Mouse (Mus musculus) forelimb bud, embryonic 11.5 days (tissue): ENCODE results near the gene Xk.
"Not testable (repeated sequence)": the region's sequence is repeated elsewhere in the genome, so short reads cannot be mapped to it uniquely, and the experiment has no call there.

Experiments used
- DNase-seq: peaks from one replicate; pipeline ENCODE4 v3.0.0-alpha.2; 2012; ENCODE audit warnings: low read depth, low spot score

Xk gene

DNA sequence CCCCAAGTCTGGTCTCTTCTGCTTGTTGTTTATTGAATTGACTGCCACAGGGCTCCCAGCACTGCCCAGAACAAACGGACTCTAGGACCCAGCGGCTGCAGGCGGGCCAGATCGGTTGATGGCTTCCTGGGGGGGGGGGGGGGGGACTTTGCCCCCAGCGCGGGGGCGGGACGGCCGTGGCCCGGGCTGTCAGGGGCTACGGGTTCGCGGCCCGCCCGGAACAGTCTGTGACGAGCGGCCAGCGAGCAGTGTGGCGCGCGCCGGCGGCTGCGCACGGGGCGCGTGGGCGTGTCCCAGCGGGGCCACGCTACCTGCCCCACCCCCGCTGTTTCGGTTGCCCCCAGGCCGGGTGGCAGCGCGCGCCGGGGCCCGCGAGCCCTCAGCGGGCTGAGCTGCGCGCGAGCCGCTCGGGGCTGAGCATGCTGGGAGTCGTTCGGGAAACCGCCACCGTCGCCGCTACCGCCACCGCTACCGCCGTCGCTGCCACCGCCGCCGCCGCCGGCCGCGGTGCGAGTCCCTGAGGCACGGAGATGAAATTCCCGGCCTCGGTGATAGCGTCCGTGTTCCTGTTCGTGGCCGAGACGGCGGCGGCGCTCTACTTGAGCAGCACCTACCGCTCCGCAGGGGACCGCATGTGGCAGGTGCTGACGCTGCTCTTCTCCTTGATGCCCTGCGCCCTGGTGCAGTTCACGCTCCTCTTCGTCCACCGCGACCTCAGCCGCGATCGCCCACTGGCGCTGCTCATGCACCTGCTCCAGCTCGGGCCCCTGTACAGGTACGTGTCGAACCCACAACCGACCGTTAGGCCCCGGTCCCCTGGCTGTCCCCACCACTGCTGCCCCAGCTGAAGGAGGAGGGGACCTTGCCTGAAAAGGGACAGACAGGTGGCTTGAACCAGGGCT is at the start of gene Xk:
TSS of gene Xk (plus strand) at position 297 of the 902 bp plus-strand sequence.
- DNase-seq = peak; percentile 30

- no peak for DNase-seq
These were observed 45.5 kb upstream of the Xk start for GRCm38 (mm10) chrX:9227105-9227504.

DNA sequence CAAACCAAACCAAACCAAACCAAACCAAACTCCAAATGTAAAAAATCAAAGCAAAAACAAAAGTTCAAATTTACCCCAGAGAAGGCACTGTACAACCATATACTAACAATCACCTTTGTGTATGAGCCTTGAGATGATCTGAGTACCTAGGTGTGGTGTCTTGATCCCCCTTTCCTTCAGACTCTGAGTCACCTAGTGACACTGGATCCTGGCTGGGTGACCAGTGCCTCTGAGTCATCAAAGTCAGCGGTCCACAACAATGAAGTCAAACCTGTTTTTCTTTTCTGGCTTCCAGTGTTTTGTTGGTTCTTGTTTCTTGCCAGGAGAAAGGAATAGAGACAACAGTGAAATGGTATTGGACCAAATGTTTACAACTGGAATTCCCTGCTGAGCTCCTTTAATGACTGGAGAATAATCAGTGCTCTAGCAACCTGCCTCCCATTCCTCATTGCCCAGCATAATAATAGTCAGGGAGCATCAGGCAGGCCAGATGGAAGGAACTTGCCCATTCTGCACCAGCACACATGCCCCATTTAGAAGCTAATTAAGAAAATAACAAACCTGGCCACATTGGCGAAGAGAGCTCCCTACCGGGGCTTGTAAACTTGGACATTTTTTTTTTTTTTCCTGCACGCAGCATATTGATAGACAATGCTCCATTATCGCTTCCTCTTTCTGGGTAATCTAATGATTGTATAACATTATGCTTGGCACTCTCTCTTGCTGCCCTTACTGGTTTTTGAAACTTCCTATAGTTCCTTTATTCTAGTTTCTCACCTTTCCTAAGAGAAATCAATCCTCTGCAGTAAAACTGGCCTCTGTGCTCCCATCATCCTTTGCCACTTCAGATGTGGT is 31.6 kb upstream of the Xk start:
- no peak for DNase-seq

GRCm38 (mm10) chrX:9243381-9243864 is 29.1 kb upstream of the Xk start:
- DNase-seq = no peak

DNA sequence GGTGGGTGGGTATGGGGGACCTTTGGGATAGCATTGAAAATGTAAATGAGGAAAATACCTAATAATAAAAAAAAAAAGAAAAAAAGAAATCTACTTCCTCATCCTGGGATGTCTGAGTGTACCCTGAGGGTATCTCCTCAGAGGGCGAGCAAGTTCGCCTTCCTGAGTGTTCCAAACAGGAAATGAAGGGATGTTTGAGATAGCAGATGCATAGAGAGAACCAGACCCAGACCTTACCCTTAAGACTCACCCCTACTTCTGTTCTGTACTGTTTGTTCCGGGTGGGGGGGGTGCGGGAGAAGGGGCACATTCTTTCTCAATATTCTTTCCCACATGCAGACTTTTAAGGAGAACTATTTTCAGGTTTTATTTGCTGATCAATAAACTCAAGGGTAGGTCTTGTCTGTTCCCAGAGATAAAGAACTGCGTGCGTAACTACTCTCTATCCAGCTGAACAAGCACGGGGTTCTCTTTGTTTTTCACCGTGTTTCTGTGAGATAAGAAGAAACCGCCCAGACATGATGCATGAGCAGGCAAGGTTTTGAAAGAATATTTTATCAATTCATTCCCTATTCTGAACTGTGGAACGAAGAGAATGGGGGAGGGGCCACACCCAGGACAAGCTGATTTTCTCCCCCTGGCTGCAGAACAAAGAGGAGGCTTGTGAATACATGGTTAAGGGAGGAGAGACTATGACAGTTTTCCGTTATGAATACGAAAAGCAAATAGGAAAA is 27.8 kb upstream of the Xk start:
- DNase-seq = no peak

DNA sequence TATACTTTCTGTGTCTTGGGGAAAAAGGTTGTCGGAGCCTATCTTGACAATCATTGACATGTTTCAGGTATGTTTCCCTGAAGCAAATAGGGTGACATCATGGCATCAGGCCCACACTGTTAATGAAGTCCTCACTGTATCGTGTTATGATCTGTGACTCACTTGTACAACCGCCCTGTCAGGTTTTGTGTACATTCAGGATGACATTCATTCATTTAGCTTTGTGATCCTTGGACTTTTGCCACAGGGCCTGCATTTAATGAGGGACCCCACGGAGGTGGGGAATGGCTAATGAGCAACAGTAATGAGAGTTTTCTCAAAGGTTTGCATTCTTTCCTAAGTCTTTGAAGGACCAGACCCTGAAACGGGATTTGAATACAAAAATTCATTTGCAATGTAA is 23.6 kb upstream of the Xk start:
- DNase-seq = peak; percentile 26

DNA sequence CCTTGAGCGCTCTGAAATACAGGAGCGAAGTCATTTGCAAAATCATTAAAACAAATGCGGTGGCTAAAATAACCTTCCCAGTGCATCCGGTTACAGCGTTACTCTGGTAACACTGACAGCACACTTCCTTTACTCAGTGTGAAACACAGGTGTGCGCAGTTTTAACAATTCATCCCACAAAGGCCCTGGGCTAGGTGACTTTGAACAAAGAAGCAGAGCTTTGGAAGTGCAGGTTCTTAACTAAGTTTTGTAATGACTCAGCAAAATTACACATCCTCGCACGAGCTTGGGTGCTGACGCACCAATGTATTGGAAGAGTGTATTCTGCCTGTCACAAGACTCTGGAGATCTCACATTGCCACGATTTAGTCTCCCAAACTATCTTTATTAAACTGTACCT is 18.6 kb upstream of the Xk start:
- no peak for DNase-seq

DNA sequence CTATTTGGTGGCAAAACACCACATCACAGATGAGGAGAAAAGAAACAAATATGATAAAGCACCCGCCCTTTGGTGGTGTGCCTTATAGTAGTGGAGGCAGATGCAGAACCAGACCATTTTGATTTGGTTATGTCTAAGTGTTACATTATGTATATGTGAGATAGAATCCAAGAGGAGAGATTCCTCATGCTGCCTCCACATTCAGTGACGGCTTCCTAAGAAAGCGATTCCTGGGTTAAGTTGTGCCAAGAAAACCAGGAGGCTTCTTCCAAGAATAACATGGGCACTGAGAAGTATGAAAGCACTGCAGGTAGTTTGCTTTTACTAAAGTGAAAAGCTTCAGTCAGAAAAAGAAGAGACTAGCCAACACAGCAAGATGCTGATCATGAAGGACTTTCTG is 17.7 kb upstream of the Xk start:
- no peak for DNase-seq

DNA sequence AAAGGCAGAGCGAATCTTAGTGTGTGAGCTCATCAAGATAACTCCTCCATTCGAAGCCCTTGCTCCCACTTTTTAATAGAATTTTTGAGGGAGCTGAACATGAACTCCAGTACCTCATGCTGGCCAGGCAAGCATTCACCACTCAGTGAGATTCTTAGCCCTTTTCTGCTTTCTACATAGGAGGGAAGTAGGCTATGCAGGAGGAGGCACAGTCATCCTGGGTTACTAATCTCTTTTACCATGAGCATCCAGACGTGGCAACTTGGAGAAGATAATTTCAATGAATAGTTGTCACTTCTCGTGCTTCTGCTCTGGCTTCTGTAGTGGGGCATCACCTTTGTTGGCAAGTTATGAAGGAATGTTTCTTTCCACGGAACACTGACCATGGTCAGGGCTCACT is 15.8 kb upstream of the Xk start, which contains the start of gene Gm14862:
TSS of gene Gm14862 (minus strand) at position 134 of the 400 bp plus-strand sequence.
- DNase-seq = no peak

DNA sequence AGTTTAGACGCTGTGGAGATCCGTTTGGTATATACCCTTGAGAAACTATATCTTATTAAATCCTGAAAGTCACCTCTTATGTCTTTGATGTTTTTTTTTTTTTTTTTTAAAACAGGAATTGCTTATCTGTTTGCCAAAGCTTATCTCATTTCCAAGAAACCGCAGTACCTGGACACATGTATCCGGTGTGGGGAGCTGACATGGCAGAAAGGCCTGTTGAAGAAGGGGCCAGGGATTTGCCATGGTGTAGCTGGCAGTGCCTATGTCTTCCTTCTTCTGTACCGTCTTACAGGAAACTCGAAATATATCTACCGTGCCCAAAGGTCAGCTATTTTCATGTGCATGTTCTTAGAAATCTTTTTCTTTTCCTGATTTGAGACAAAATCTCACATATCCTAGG is 14.7 kb upstream of the Xk start:
- no peak for DNase-seq

GRCm38 (mm10) chrX:9259267-9259666 is 13.3 kb upstream of the Xk start:
- no peak for DNase-seq

DNA sequence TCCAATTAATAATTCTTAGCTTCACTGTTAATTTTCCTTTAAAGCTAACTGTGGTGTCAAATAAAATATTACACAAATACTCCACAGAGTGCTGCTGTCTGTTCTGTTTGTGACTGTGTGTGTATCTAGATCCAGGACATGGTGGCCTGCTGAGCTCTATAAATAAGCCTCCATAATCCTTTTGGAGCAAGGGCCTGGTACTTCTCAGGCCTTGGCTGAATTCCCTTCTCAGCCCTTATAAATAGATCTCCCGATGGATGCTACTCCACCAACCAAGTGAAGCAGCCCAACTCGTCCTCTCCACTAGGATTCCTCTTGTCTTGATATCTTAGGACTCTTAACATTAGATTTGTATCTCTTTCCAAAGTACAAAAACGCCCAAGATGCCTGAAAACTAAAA is 1.4 kb upstream of the Xk start:
- no peak for DNase-seq

- DNase-seq = no peak
These were observed 553 bp upstream of the Xk start for GRCm38 (mm10) chrX:9271947-9272459.

GRCm38 (mm10) chrX:9273377-9274002 is 934 bp downstream of the Xk start:
- no peak for DNase-seq

DNA sequence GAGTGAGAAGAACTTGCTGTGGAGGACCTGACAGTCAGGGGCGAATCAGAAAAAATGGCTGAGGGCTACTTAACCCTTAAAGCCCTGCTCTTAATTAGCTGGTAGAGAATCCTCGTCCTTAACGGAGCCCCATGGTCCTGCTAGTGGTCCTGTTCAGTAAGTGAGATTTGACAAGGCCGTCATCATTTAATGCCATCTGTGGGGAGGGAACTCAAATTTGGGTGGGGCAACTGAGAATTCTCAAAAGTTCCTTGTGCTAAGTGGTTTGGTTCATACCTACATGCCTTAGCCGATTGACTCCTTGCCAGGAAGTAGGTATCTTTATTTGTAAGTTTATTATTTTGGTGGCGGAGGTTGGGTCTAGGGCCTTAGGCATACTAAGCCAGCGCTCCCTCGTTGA is 1.8 kb downstream of the Xk start:
- DNase-seq = no peak

GRCm38 (mm10) chrX:9283464-9283863 is 10.9 kb downstream of the Xk start, which contains the start of gene H2al1m:
Gene H2al1m (plus strand): TSS chrX:9283764.
- DNase-seq = not testable (repeated sequence)

DNA sequence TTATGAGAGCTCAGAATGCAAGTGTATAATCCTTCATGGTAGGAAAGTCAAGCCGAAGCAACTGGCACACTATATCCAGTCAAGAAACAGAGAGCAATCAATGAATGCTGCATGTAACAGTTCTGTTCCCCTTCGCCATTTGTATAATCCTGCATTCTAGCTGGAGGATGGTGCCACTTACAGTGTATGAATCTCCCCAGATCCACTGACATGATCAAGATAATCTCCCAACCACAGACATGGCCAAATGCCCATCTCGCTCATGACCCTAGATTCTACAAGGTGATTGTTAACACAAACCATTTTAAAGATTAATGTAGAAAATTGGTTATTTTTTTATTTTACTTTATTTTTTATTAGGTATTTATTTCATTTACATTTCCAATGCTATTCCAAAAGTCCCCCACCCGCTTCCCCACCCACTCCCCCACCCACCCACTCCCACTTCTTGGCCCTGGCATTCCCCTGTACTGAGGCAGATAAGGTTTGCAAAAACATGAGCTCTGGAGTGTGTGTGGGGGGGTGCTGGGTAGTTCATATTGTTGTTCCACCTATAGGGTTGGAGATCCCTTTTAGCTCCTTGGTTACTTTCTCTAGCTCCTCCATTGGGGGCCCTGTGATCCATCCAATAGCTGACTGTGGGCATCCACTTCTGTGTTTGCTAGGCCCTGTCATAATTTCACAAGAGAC is 20.7 kb downstream of the Xk start:
- DNase-seq = not testable (repeated sequence)

- DNase-seq = no peak
These were observed 25.9 kb downstream of the Xk start for GRCm38 (mm10) chrX:9298413-9298864.

- no peak for DNase-seq
These were observed 30.2 kb downstream of the Xk start for GRCm38 (mm10) chrX:9302791-9303190.

DNA sequence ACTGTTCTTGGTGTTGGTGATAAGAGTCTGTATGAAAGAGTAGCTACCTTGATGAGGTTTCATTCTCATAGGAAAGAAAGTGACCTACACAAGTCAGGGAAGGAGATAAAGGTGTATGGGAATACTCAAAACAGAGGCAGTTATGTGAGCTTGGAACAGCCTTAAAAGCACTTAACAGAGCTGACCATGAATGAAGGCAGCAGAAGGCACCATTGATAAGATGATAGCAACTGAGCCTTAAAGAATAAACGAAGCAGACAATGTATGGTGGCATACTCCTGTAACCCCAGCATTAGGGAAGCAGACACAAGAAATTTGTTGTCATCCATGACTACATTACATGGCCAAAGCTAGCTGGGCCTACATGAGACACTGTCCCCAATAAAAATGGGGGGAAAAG is 30.9 kb downstream of the Xk start:
- DNase-seq = no peak
